Mouse (Mus musculus): ENCODE data around the gene Mpzl2. TPM values are rescaled to one million over a fixed set of nuclear protein-coding genes. Genes with fewer than 3 reads are reported as not detected.
A peak's percentile ranks its signal among the peaks of the same experiment; 100 is the strongest.

The Mpzl2 gene
- polyA plus RNA-seq, 1 experiment = 18.8 TPM

- TF ChIP-seq CTCF (conservative IDR thresholded peaks at IDR 0.05; ENCODE audit: insufficient read depth, insufficient read length, low read depth, low read length) (no peak), POLR2A (IDR thresholded peaks at IDR 0.05; ENCODE audit: low read depth, low read length) (no peak)
- no peaks in the 10 kb centered on the region for H3K4me1 ChIP-seq (ENCODE audit: control insufficient read depth, insufficient read depth, low read length)
- 71% methylated on average over 5 of the region's 5 CpGs for WGBS
- no peaks in the 10 kb centered on the region for H3K27me3 ChIP-seq (replicated peaks; ENCODE audit: control insufficient read depth, insufficient read depth, low read length)
- no peak for DNase-seq
- H3K27ac ChIP-seq (ENCODE audit: insufficient read depth, low read depth, low read length) = no peak overlapping the region
- H3K36me3 ChIP-seq (ENCODE audit: control insufficient read depth, insufficient read depth, low read length) = no peaks in the 10 kb centered on the region
- no peak overlapping the region for H3K4me3 ChIP-seq (ENCODE audit: insufficient read depth, low read depth, low read length)
These were observed 45.0 kb downstream of the Mpzl2 start for GRCm38 (mm10) chr9:45084556-45084955.

- no peaks in the 10 kb centered on the region for H3K36me3 ChIP-seq (ENCODE audit: control insufficient read depth, insufficient read depth, low read length)
- H3K27me3 ChIP-seq (replicated peaks; ENCODE audit: control insufficient read depth, insufficient read depth, low read length) = no peaks in the 10 kb centered on the region
- no peaks in the 10 kb centered on the region for H3K4me1 ChIP-seq (ENCODE audit: control insufficient read depth, insufficient read depth, low read length)
- no peak overlapping the region for H3K27ac ChIP-seq (ENCODE audit: insufficient read depth, low read depth, low read length)
- 80% methylated on average over 12 of the region's 12 CpGs for WGBS
- no peak for DNase-seq
- no peak overlapping the region for H3K4me3 ChIP-seq (ENCODE audit: insufficient read depth, low read depth, low read length)
- TF ChIP-seq CTCF (conservative IDR thresholded peaks at IDR 0.05; ENCODE audit: insufficient read depth, insufficient read length, low read depth, low read length) (no peak), POLR2A (IDR thresholded peaks at IDR 0.05; ENCODE audit: low read depth, low read length) (no peak)
These were observed 46.4 kb downstream of the Mpzl2 start for GRCm38 (mm10) chr9:45085741-45086690.

- Histone ChIP-seq H3K4me1 (ENCODE audit: control insufficient read depth, insufficient read depth, low read length) (no peaks in the 10 kb centered on the region), H3K27me3 (replicated peaks; ENCODE audit: control insufficient read depth, insufficient read depth, low read length) (no peaks in the 10 kb centered on the region), H3K27ac (ENCODE audit: insufficient read depth, low read depth, low read length) (no peak overlapping the region), H3K36me3 (ENCODE audit: control insufficient read depth, insufficient read depth, low read length) (no peaks in the 10 kb centered on the region), H3K4me3 (ENCODE audit: insufficient read depth, low read depth, low read length) (no peak overlapping the region)
- DNase-seq = no peak
- TF ChIP-seq CTCF (conservative IDR thresholded peaks at IDR 0.05; ENCODE audit: insufficient read depth, insufficient read length, low read depth, low read length) (no peak), POLR2A (IDR thresholded peaks at IDR 0.05; ENCODE audit: low read depth, low read length) (no peak)
These were observed 48.4 kb downstream of the Mpzl2 start for GRCm38 (mm10) chr9:45088040-45088439.

GRCm38 (mm10) chr9:45090811-45091210 is 51.2 kb downstream of the Mpzl2 start:
- Histone ChIP-seq H3K4me1 (ENCODE audit: control insufficient read depth, insufficient read depth, low read length) (no peaks in the 10 kb centered on the region), H3K27me3 (replicated peaks; ENCODE audit: control insufficient read depth, insufficient read depth, low read length) (no peaks in the 10 kb centered on the region), H3K4me3 (ENCODE audit: insufficient read depth, low read depth, low read length) (no peak overlapping the region), H3K36me3 (ENCODE audit: control insufficient read depth, insufficient read depth, low read length) (no peaks in the 10 kb centered on the region), H3K27ac (ENCODE audit: insufficient read depth, low read depth, low read length) (no peak overlapping the region)
- WGBS = 73% methylated on average over 3 of the region's 3 CpGs
- 0 out of 2 replicates have a peak, but pooled peaks have one; percentile 10 for TF ChIP-seq CTCF (conservative IDR thresholded peaks at IDR 0.05; ENCODE audit: insufficient read depth, insufficient read length, low read depth, low read length)
- no peak for TF ChIP-seq POLR2A (IDR thresholded peaks at IDR 0.05; ENCODE audit: low read depth, low read length)
- DNase-seq = no peak

GRCm38 (mm10) chr9:45092641-45093040 is 53.0 kb downstream of the Mpzl2 start:
- no peaks in the 10 kb centered on the region for H3K36me3 ChIP-seq (ENCODE audit: control insufficient read depth, insufficient read depth, low read length)
- 58% methylated on average over 4 of the region's 4 CpGs for WGBS

GRCm38 (mm10) chr9:45095149-45095937 is 55.7 kb downstream of the Mpzl2 start:
- Histone ChIP-seq H3K27me3 (replicated peaks; ENCODE audit: control insufficient read depth, insufficient read depth, low read length) (no peaks in the 10 kb centered on the region), H3K36me3 (ENCODE audit: control insufficient read depth, insufficient read depth, low read length) (no peaks in the 10 kb centered on the region), H3K4me3 (ENCODE audit: insufficient read depth, low read depth, low read length) (no peak overlapping the region), H3K4me1 (ENCODE audit: control insufficient read depth, insufficient read depth, low read length) (no peaks in the 10 kb centered on the region), H3K27ac (ENCODE audit: insufficient read depth, low read depth, low read length) (no peak overlapping the region)
- peak; percentile 29 for DNase-seq
- TF ChIP-seq POLR2A (IDR thresholded peaks at IDR 0.05; ENCODE audit: low read depth, low read length) = no peak
- TF ChIP-seq CTCF (conservative IDR thresholded peaks at IDR 0.05; ENCODE audit: insufficient read depth, insufficient read length, low read depth, low read length) = no peak
- WGBS = 75% methylated on average over 6 of the region's 6 CpGs

More at GRCm38 (mm10) chr9:45092641-45093040, 53.0 kb downstream of the Mpzl2 start:
- TF ChIP-seq POLR2A (IDR thresholded peaks at IDR 0.05; ENCODE audit: low read depth, low read length) = no peak
- TF ChIP-seq CTCF (conservative IDR thresholded peaks at IDR 0.05; ENCODE audit: insufficient read depth, insufficient read length, low read depth, low read length) = no peak
- Histone ChIP-seq H3K27me3 (replicated peaks; ENCODE audit: control insufficient read depth, insufficient read depth, low read length) (no peaks in the 10 kb centered on the region), H3K4me1 (ENCODE audit: control insufficient read depth, insufficient read depth, low read length) (no peaks in the 10 kb centered on the region), H3K27ac (ENCODE audit: insufficient read depth, low read depth, low read length) (0 out of 2 replicates have a peak overlapping the region, but pooled peaks have one; percentile 27), H3K4me3 (ENCODE audit: insufficient read depth, low read depth, low read length) (no peak overlapping the region)
- peak; percentile 59 for DNase-seq

GRCm38 (mm10) chr9:45097877-45098276 is 58.3 kb downstream of the Mpzl2 start:
- Histone ChIP-seq H3K27ac (ENCODE audit: insufficient read depth, low read depth, low read length) (no peak overlapping the region), H3K27me3 (replicated peaks; ENCODE audit: control insufficient read depth, insufficient read depth, low read length) (no peaks in the 10 kb centered on the region), H3K36me3 (ENCODE audit: control insufficient read depth, insufficient read depth, low read length) (no peaks in the 10 kb centered on the region), H3K4me3 (ENCODE audit: insufficient read depth, low read depth, low read length) (no peak overlapping the region), H3K4me1 (ENCODE audit: control insufficient read depth, insufficient read depth, low read length) (no peaks in the 10 kb centered on the region)
- TF ChIP-seq CTCF (conservative IDR thresholded peaks at IDR 0.05; ENCODE audit: insufficient read depth, insufficient read length, low read depth, low read length) (no peak), POLR2A (IDR thresholded peaks at IDR 0.05; ENCODE audit: low read depth, low read length) (no peak)
- WGBS = 83% methylated on average over 5 of the region's 5 CpGs
- DNase-seq = no peak

All from kidney, adult 2 months (tissue).